Mouse (Mus musculus) liver, embryonic 16.5 days (tissue): Measurements from ENCODE around the gene Lpcat1. TPM values are rescaled to one million over a fixed set of nuclear protein-coding genes. Genes with fewer than 3 reads are reported as not detected.
A peak's percentile ranks its signal among the peaks of the same experiment; 100 is the strongest.

ENCODE experiments used
- ATAC-seq: fragments of 200-750 bp; cut with Nextera tagmentation; 2 replicates; pipeline ENCODE4 v1.8.0; 2017; ENCODE audit warnings: low read depth, mild to moderate bottlenecking, moderate number of reproducible peaks, moderate library complexity
- H3K27ac ChIP-seq: fragments of 300-500 bp; sonication (generic); 2 replicates; pipeline ENCODE4 v1.5.1; 2014; ENCODE audit warnings: mild to moderate bottlenecking, low read length
- H3K27me3 ChIP-seq: fragments of 300-500 bp; sonication (generic); 2 replicates; pipeline ENCODE4 v1.6.1; 2014; ENCODE audit warnings: low read depth, low read length, mixed read lengths; ENCODE audit not compliant: control insufficient read depth, insufficient read depth
- H3K36me3 ChIP-seq: fragments of 300-500 bp; sonication (generic); 2 replicates; pipeline ENCODE4 v1.6.1; 2014; ENCODE audit warnings: mild to moderate bottlenecking; ENCODE audit not compliant: control insufficient read depth, insufficient read depth
- H3K4me1 ChIP-seq: fragments of 300-500 bp; sonication (generic); 2 replicates; pipeline ENCODE4 v1.6.1; 2014; ENCODE audit warnings: low read depth, low read length, mixed read lengths; ENCODE audit not compliant: control insufficient read depth
- H3K4me2 ChIP-seq: fragments of 300-500 bp; sonication (generic); 2 replicates; pipeline ENCODE4 v1.6.1; 2014; ENCODE audit warnings: low read depth, low read length, mixed read lengths
- H3K4me3 ChIP-seq: fragments of 300-500 bp; sonication (generic); 2 replicates; pipeline ENCODE4 v1.5.1; 2014; ENCODE audit warnings: low read depth, mild to moderate bottlenecking, low read length
- H3K9ac ChIP-seq: fragments of 300-500 bp; sonication (generic); 2 replicates; pipeline ENCODE4 v1.6.1; 2014; ENCODE audit warnings: low read depth, low read length
- H3K9me3 ChIP-seq: fragments of 300-500 bp; sonication (generic); replicated peaks from 2 replicates; pipeline ENCODE4 v1.6.1; 2016; ENCODE audit warnings: low read length; ENCODE audit not compliant: control insufficient read depth
- WGBS: fragments of 180-500 bp; shearing (Covaris S2); extraction: QIAGEN DNeasy Blood & Tissue Kit; methylation state at CpG from one replicate; pipeline ENCODE4 v1.1.7; 2014; ENCODE audit not compliant: insufficient replicate concordance; 5-methylcytosine and 5-hydroxymethylcytosine counted together
- polyA plus RNA-seq: library from polyadenylated mRNA; unstranded; fragments of >200 nt; fragmentation: Nextera tagmentation; extraction: Ambion mirVana; gene quantifications from 2 replicates; pipeline ENCODE4 v1.2.1, GENCODE M21; 2015

The Lpcat1 gene
- polyA plus RNA-seq, 1 experiment from 2014 or later = 64.7 TPM

- WGBS = 78% methylated on average over 8 of the region's 8 CpGs
- Histone ChIP-seq H3K9me3 (no peaks in the 10 kb centered on the region), H3K9ac (peak overlapping the region; percentile 75), H3K36me3 (no peaks in the 10 kb centered on the region), H3K4me2 (peak overlapping the region; percentile 73), H3K27me3 (no peaks in the 10 kb centered on the region), H3K27ac (peak overlapping the region; percentile 99), H3K4me1 (peaks cover 92% of the 10 kb centered on the region), H3K4me3 (no peak overlapping the region)
- ATAC-seq = no peak
Observed at GRCm38 (mm10) chr13:73476796-73477195, 9.8 kb downstream of the Lpcat1 start.

DNA sequence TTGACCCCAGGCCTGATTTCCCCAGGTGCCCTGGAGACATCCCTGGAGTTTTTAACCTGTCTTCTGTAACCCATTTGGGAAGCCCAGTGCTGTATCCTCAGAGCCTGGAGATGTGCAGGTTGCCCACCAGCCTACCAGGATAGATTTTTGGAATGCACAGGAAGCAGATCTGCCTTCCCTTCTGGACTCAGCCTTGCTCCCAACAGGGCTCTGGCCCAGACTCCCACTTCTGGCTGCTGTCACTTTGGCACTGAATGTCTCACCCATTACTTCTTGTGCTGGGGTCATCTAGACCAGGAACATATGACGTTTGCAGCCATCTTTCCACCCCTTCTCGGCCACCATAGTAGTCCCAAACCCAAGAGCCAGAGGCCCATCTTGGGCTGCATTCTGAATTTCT is 10.8 kb downstream of the Lpcat1 start:
- no peak for ATAC-seq
- Histone ChIP-seq H3K4me2 (peak overlapping the region; percentile 25), H3K4me1 (peaks cover 93% of the 10 kb centered on the region), H3K27me3 (no peaks in the 10 kb centered on the region), H3K9ac (peak overlapping the region; percentile 75), H3K4me3 (no peak overlapping the region), H3K27ac (peak overlapping the region; percentile 99), H3K9me3 (no peaks in the 10 kb centered on the region), H3K36me3 (peaks cover under 1% of the 10 kb centered on the region)
- whole genome bisulfite sequencing = 87% methylated on average over 2 of the region's 2 CpGs

DNA sequence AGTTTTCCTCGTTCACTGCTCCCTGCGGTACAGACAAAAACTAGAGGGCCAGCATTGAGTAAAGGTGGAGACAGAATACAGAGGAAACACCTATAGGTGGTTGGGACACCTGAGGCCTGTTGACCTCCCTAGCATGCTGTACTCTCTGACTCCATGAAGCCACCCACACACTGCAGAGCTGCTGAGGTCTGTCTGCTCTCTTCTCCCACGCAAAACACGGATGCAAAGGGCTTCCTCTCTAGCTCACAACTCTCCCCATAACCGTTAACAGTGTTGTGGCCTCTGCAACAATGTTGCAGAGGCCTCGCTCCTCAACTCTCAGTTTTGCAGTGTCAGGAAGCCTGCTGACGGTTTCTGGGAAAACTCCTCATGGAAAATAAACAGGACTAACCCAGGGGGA is 15.5 kb downstream of the Lpcat1 start:
- H3K9ac ChIP-seq = peak overlapping the region; percentile 7; the same call in 1 of the 2 replicates
- no peak overlapping the region for H3K4me3 ChIP-seq
- H3K27me3 ChIP-seq = no peaks in the 10 kb centered on the region
- no peak overlapping the region for H3K4me2 ChIP-seq
- H3K36me3 ChIP-seq = peaks cover 38% of the 10 kb centered on the region
- peak overlapping the region; percentile 54 for H3K27ac ChIP-seq
- ATAC-seq = no peak
- H3K9me3 ChIP-seq = no peaks in the 10 kb centered on the region
- H3K4me1 ChIP-seq = peaks cover 70% of the 10 kb centered on the region
- WGBS = 82% methylated on average over 7 of the region's 7 CpGs

- H3K27ac ChIP-seq = no peak overlapping the region; the same call in 1 of the 2 replicates
- peaks cover 65% of the 10 kb centered on the region for H3K4me1 ChIP-seq
- H3K27me3 ChIP-seq = no peaks in the 10 kb centered on the region
- no peak overlapping the region for H3K4me3 ChIP-seq
- ATAC-seq = no peak
- H3K36me3 ChIP-seq = peaks cover 43% of the 10 kb centered on the region
- 86% methylated on average over 6 of the region's 6 CpGs for WGBS
- H3K9me3 ChIP-seq = no peaks in the 10 kb centered on the region
- peak overlapping the region; percentile 24; the same call in 1 of the 2 replicates for H3K4me2 ChIP-seq
- no peak overlapping the region; the same call in 1 of the 2 replicates for H3K9ac ChIP-seq
Observed at GRCm38 (mm10) chr13:73483331-73483730, 16.3 kb downstream of the Lpcat1 start.

DNA sequence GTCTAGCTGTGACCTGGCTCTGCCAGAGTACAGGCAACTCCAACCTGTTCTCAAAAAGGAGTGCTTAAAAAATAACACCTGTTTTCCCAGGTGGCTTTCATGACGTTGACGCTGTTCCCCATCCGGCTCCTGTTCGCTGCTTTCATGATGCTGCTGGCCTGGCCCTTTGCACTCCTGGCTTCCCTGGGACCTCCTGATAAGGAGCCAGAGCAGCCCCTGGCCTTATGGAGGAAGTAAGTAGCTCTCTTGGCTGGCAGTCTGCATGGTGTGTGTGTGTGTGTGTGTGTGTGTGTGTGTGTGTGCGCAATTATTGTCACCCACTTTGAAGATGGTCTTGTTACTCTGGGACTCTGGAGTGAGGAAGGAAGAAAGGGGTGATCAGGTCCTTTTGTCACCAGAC is 17.2 kb downstream of the Lpcat1 start:
- Histone ChIP-seq H3K9ac (peak overlapping the region; percentile 36), H3K4me2 (peak overlapping the region; percentile 24; the same call in 1 of the 2 replicates), H3K4me1 (peaks cover 61% of the 10 kb centered on the region), H3K4me3 (no peak overlapping the region; the same call in 1 of the 2 replicates), H3K27me3 (no peaks in the 10 kb centered on the region), H3K36me3 (peaks cover 51% of the 10 kb centered on the region), H3K27ac (peak overlapping the region; percentile 61), H3K9me3 (no peaks in the 10 kb centered on the region)
- WGBS = 16% methylated on average over 5 of the region's 5 CpGs
- ATAC-seq = peak; percentile 68

- Histone ChIP-seq H3K9ac (no peak overlapping the region), H3K4me2 (no peak overlapping the region), H3K27me3 (no peaks in the 10 kb centered on the region), H3K9me3 (no peaks in the 10 kb centered on the region), H3K36me3 (peaks cover 84% of the 10 kb centered on the region), H3K27ac (no peak overlapping the region), H3K4me3 (no peak overlapping the region), H3K4me1 (peaks cover 57% of the 10 kb centered on the region)
- WGBS = 32% methylated on average over 3 of the region's 3 CpGs
- ATAC-seq = no peak
Observed at GRCm38 (mm10) chr13:73488105-73488504, 21.1 kb downstream of the Lpcat1 start.

GRCm38 (mm10) chr13:73488707-73489106 is 21.7 kb downstream of the Lpcat1 start:
- Histone ChIP-seq H3K27me3 (no peaks in the 10 kb centered on the region), H3K4me2 (no peak overlapping the region), H3K36me3 (peaks cover 85% of the 10 kb centered on the region), H3K9me3 (no peaks in the 10 kb centered on the region), H3K4me1 (peaks cover 55% of the 10 kb centered on the region), H3K27ac (no peak overlapping the region), H3K4me3 (no peak overlapping the region), H3K9ac (no peak overlapping the region)
- ATAC-seq = no peak
- 59% methylated on average over 9 of the region's 9 CpGs for WGBS

GRCm38 (mm10) chr13:73489986-73490385 is 23.0 kb downstream of the Lpcat1 start:
- H3K27me3 ChIP-seq = no peaks in the 10 kb centered on the region
- H3K9me3 ChIP-seq = no peaks in the 10 kb centered on the region
- H3K9ac ChIP-seq = no peak overlapping the region
- no peak overlapping the region for H3K4me3 ChIP-seq
- peak overlapping the region; percentile 54 for H3K27ac ChIP-seq
- H3K4me1 ChIP-seq = peaks cover 55% of the 10 kb centered on the region
- no peak overlapping the region for H3K4me2 ChIP-seq
- WGBS = 75% methylated on average over 3 of the region's 3 CpGs
- ATAC-seq = no peak
- peaks cover 91% of the 10 kb centered on the region for H3K36me3 ChIP-seq

- H3K36me3 ChIP-seq = peaks cover 91% of the 10 kb centered on the region
- H3K9ac ChIP-seq = no peak overlapping the region
- no peaks in the 10 kb centered on the region for H3K9me3 ChIP-seq
- no peak for ATAC-seq
- H3K27me3 ChIP-seq = no peaks in the 10 kb centered on the region
- H3K27ac ChIP-seq = peak overlapping the region; percentile 22; the same call in 1 of the 2 replicates
- 81% methylated on average over 8 of the region's 8 CpGs for WGBS
- H3K4me1 ChIP-seq = peaks cover 55% of the 10 kb centered on the region
- no peak overlapping the region for H3K4me2 ChIP-seq
- no peak overlapping the region for H3K4me3 ChIP-seq
Observed at GRCm38 (mm10) chr13:73490564-73491170, 23.7 kb downstream of the Lpcat1 start.
